Mouse (Mus musculus) hindbrain, embryonic 16.5 days (tissue): ENCODE results near the gene A230050P20Rik. TPM values are rescaled to one million over a fixed set of nuclear protein-coding genes. Genes with fewer than 3 reads are reported as not detected.
A peak's percentile ranks its signal among the peaks of the same experiment; 100 is the strongest.

ENCODE experiments used
- ATAC-seq: fragments of 200-750 bp; cut with Nextera tagmentation; 2 replicates; pipeline ENCODE4 v1.8.0; 2017; ENCODE audit warnings: moderate TSS enrichment, moderate library complexity
- H3K27ac ChIP-seq: fragments of 300-500 bp; sonication (generic); 2 replicates; pipeline ENCODE4 v1.5.1; 2014; ENCODE audit warnings: low read depth, mild to moderate bottlenecking, control low read depth, low read length, moderate library complexity
- H3K27me3 ChIP-seq: fragments of 300-500 bp; sonication (generic); replicated peaks from 2 replicates; pipeline ENCODE4 v1.6.1; 2014; ENCODE audit warnings: low read length; ENCODE audit not compliant: control insufficient read depth, insufficient read depth
- H3K36me3 ChIP-seq: fragments of 300-500 bp; sonication (generic); 2 replicates; pipeline ENCODE4 v1.6.1; 2014; ENCODE audit warnings: mild to moderate bottlenecking, low read length, moderate library complexity, mixed read lengths; ENCODE audit not compliant: control insufficient read depth, insufficient read depth
- H3K4me1 ChIP-seq: fragments of 300-500 bp; sonication (generic); 2 replicates; pipeline ENCODE4 v1.6.1; 2014; ENCODE audit warnings: low read depth, low read length; ENCODE audit not compliant: control insufficient read depth, insufficient read depth
- H3K4me2 ChIP-seq: fragments of 300-500 bp; sonication (generic); 2 replicates; pipeline ENCODE4 v1.6.1; 2014; ENCODE audit warnings: mild to moderate bottlenecking, low read length, control low read depth, moderate library complexity
- H3K4me3 ChIP-seq: fragments of 300-500 bp; sonication (generic); 2 replicates; pipeline ENCODE4 v1.5.1; 2014; ENCODE audit warnings: mild to moderate bottlenecking, low read length, control low read depth, moderate library complexity
- H3K9ac ChIP-seq: fragments of 300-500 bp; sonication (generic); 2 replicates; pipeline ENCODE4 v1.6.1; 2014; ENCODE audit warnings: low read depth, mild to moderate bottlenecking, control low read depth, low read length, moderate library complexity
- H3K9me3 ChIP-seq: fragments of 300-500 bp; sonication (generic); 2 replicates; pipeline ENCODE4 v1.6.1; 2014; ENCODE audit warnings: mild to moderate bottlenecking, low read length, moderate library complexity; ENCODE audit not compliant: control insufficient read depth
- WGBS: fragments of 180-500 bp; shearing (Covaris S2); extraction: QIAGEN DNeasy Blood & Tissue Kit; methylation state at CpG from one replicate; pipeline ENCODE4 v1.1.7; 2014; 5-methylcytosine and 5-hydroxymethylcytosine counted together
- polyA plus RNA-seq: library from polyadenylated mRNA; unstranded; fragments of >200 nt; fragmentation: Nextera tagmentation; extraction: Ambion mirVana; gene quantifications from 2 replicates; pipeline ENCODE4 v1.2.1, GENCODE M21; 2015

Gene A230050P20Rik
- polyA plus RNA-seq, 1 experiment from 2014 or later = 22.6 TPM

DNA sequence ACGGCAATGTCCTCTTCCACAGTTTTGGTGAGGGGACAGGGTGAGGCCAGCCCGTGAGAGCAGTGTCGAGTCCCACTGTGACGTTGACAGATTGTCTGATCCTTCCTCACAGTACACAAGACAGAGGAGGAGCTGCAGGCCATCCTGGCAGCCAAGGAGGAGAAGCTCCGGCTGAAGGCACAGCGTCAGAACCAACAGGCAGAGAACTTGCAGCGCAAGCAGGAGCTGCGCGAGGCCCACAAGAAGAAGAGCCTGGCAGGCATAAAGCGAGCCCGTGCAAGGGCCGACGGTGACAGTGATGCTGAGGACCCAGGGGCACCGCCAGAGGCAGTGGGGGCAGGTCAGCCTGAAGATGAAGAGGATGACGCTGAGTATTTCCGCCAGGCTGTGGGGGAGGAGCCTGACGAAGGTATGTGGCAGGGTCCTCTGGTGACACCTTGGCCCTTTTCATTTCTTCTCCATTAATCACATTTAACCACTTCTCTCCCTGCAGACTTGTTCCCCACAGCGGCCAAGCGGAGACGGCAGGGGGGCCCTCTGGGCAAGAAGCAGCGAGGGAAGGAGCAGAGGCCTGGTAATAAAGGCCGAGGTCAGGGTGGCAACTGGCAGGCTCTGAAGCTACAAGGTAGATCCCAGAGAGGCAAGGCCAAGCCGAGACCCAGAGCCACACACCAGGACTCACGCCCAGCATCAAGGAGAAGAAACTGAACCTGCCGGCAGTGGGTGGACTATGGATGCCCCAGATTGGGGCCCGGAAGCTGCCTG is 23.1 kb downstream of the A230050P20Rik start:
- no peaks in the 10 kb centered on the region for H3K9me3 ChIP-seq
- H3K36me3 ChIP-seq = peaks cover 61% of the 10 kb centered on the region
- H3K9ac ChIP-seq = no peak overlapping the region
- H3K4me2 ChIP-seq = no peak overlapping the region
- no peaks in the 10 kb centered on the region for H3K27me3 ChIP-seq
- peaks cover 11% of the 10 kb centered on the region for H3K4me1 ChIP-seq
- 81% methylated on average over 26 of the region's 26 CpGs for WGBS
- ATAC-seq = no peak
- H3K4me3 ChIP-seq = no peak overlapping the region
- no peak overlapping the region for H3K27ac ChIP-seq

- Histone ChIP-seq H3K27ac (no peak overlapping the region), H3K27me3 (no peaks in the 10 kb centered on the region), H3K36me3 (peaks cover 61% of the 10 kb centered on the region), H3K4me1 (peaks cover 15% of the 10 kb centered on the region), H3K4me2 (no peak overlapping the region), H3K9ac (no peak overlapping the region), H3K9me3 (no peaks in the 10 kb centered on the region), H3K4me3 (no peak overlapping the region)
- 78% methylated on average over 5 of the region's 5 CpGs for WGBS
- ATAC-seq = no peak
Measured at GRCm38 (mm10) chr9:20892104-20892653, 23.7 kb downstream of the A230050P20Rik start.

- Histone ChIP-seq H3K4me2 (no peak overlapping the region), H3K36me3 (peaks cover 61% of the 10 kb centered on the region), H3K27ac (no peak overlapping the region; the same call in 1 of the 2 replicates), H3K9ac (no peak overlapping the region), H3K4me1 (peaks cover 21% of the 10 kb centered on the region), H3K27me3 (no peaks in the 10 kb centered on the region), H3K4me3 (no peak overlapping the region), H3K9me3 (no peaks in the 10 kb centered on the region)
- ATAC-seq = no peak
- WGBS = 69% methylated on average over 5 of the region's 5 CpGs
Measured at GRCm38 (mm10) chr9:20893069-20893468, 24.6 kb downstream of the A230050P20Rik start.

DNA sequence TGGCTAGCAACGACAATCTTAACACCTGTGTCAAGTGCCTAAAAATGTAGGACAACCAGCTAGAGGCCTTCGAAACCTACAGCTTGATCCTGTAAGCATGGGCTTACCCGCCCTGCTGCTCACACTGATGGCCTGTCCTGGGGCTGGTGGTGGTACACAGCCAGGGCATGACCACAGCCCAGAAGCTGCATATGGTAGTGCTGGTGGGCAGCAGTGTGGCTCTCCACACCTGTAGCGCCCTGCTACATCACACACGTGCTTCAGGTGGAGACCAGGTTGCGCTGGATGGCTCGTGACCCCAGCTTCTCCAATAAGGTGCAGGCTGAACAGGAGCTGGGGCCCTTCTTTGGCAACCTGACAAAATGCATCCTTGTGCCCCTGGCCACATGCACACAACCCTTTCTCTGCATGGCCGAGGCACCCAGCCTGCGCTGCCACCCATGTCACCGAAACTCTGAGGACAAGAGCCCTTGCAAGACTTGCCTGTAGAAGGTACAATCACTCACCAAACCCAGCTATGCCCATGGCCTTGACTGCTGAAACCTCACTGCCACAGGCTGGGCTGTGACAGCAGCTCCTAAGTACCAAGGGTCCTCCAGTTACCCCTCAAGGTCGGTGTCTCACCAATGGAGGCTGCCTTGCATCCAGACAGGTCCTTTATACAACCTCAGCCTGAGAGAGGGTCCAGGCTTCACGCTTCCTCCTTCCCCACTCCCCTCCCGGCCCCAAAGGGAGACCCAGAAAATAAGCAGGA is 25.3 kb downstream of the A230050P20Rik start:
- Histone ChIP-seq H3K9me3 (no peaks in the 10 kb centered on the region), H3K27ac (no peak overlapping the region)
- no peak for ATAC-seq

GRCm38 (mm10) chr9:20894629-20895028 is 26.2 kb downstream of the A230050P20Rik start:
- Histone ChIP-seq H3K27ac (no peak overlapping the region), H3K27me3 (no peaks in the 10 kb centered on the region), H3K9ac (no peak overlapping the region), H3K4me1 (peaks cover 13% of the 10 kb centered on the region), H3K4me2 (no peak overlapping the region), H3K9me3 (no peaks in the 10 kb centered on the region), H3K36me3 (peaks cover 61% of the 10 kb centered on the region), H3K4me3 (no peak overlapping the region)
- ATAC-seq = no peak
- WGBS = 93% methylated on average over 15 of the region's 15 CpGs

More for the DNA sequence above, 25.3 kb downstream of the A230050P20Rik start:
- no peak overlapping the region for H3K9ac ChIP-seq
- 89% methylated on average over 13 of the region's 13 CpGs for WGBS
- H3K27me3 ChIP-seq = no peaks in the 10 kb centered on the region
- no peak overlapping the region for H3K4me3 ChIP-seq
- H3K36me3 ChIP-seq = peaks cover 61% of the 10 kb centered on the region
- no peak overlapping the region for H3K4me2 ChIP-seq
- peaks cover 20% of the 10 kb centered on the region for H3K4me1 ChIP-seq

- Histone ChIP-seq H3K4me3 (no peak overlapping the region), H3K9me3 (no peaks in the 10 kb centered on the region), H3K4me1 (peaks cover 13% of the 10 kb centered on the region), H3K27me3 (no peaks in the 10 kb centered on the region), H3K9ac (no peak overlapping the region), H3K4me2 (no peak overlapping the region), H3K36me3 (peaks cover 54% of the 10 kb centered on the region), H3K27ac (no peak overlapping the region)
- ATAC-seq = no peak
- 94% methylated on average over 9 of the region's 9 CpGs for WGBS
Measured at GRCm38 (mm10) chr9:20895382-20895781, 26.9 kb downstream of the A230050P20Rik start.

DNA sequence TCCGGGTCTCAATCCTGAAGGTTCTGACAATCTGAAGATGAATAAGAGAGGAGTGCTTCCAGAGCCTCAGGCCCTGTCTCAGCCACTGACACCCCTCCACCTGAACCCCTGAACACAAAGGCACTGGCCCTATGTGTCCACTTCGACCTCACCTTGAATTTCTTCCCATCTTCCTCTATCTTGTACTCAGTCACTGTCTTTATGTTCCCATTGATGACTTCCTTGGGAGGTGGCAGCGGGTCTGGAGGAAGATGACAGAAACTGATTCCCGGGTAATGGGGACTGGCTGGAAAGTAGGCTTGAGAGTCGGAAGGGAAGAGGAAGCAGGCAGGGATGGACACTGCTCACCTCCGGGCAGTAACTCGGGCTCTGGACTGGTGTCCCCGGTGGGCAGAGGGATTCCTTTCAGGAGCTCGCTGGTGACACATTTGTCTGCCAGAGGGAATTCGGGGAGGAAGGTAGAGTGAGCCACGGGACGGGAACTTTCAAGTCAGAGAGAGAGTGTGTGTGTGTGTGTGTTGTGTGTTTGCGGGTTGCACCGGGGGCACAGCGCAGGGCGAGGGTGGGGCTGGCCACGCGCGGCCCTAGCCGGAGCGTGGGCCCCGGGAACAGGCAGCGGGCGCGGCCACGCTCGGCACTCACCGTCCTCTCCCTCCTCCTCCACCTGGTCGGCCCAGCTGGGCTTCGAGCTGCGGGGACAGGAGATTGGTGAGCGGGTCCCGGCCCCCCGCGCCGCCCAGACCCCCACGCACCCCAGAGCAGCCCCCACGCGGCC is 29.5 kb downstream of the A230050P20Rik start:
- peak; percentile 74 for ATAC-seq
- Histone ChIP-seq H3K27me3 (no peaks in the 10 kb centered on the region), H3K27ac (peak overlapping the region; percentile 51; the same call in 1 of the 2 replicates), H3K4me1 (peaks cover 13% of the 10 kb centered on the region), H3K4me2 (peak overlapping the region; percentile 99), H3K4me3 (peak overlapping the region; percentile 95), H3K36me3 (peaks cover 33% of the 10 kb centered on the region), H3K9ac (peak overlapping the region; percentile 95), H3K9me3 (no peaks in the 10 kb centered on the region)
- WGBS = 12% methylated on average over 19 of the region's 39 CpGs

GRCm38 (mm10) chr9:20898511-20899073 is 30.1 kb downstream of the A230050P20Rik start, which contains the start of gene Eif3g:
Gene Eif3g (minus strand): TSS chr9:20898623.
- 5% methylated on average over 30 of the region's 34 CpGs for WGBS
- H3K4me1 ChIP-seq = peaks cover 13% of the 10 kb centered on the region
- no peaks in the 10 kb centered on the region for H3K27me3 ChIP-seq
- peak; percentile 91 for ATAC-seq
- peak within 1 kb of the TSS; percentile 99 for H3K4me2 ChIP-seq
- no peaks in the 10 kb centered on the region for H3K9me3 ChIP-seq
- peak within 1 kb of the TSS; percentile 95 for H3K4me3 ChIP-seq
- peak within 1 kb of the TSS; percentile 95 for H3K9ac ChIP-seq
- peak within 1 kb of the TSS; percentile 51; the same call in 1 of the 2 replicates for H3K27ac ChIP-seq
- peaks cover 27% of the 10 kb centered on the region for H3K36me3 ChIP-seq
